Mouse (Mus musculus): ENCODE results near the gene Ednra.

Ednra gene

GRCm38 (mm10) chr8:77659534-77660080 lies 64.7 kb downstream of the Ednra start:
- no peak for ATAC-seq (ENCODE audit: insufficient number of reproducible peaks, low FRiP score, low TSS enrichment)

DNA sequence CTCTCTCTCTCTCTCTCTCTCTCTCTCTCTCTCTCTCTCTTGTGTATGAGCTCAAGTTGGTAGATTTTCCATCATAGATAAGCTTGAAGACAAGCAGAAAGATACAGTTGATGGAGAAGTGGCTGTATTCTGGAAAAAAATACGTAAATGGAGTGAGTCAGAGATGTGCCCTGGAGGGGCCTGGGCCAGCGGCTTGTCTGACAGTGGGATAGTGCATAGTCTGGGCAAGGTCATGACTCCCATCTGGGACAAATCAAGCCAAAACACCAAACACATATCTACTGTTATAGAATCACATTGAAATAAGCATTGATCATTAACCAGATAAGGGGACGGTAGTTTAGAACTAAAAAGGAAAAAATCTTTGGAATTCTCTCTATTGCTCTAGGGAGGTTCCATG lies 65.9 kb downstream of the Ednra start:
- no peak for ATAC-seq (ENCODE audit: insufficient number of reproducible peaks, low FRiP score, low TSS enrichment)

- ATAC-seq (ENCODE audit: insufficient number of reproducible peaks, low FRiP score, low TSS enrichment) = no peak
These were observed 73.5 kb downstream of the Ednra start for GRCm38 (mm10) chr8:77650646-77651190.

- ATAC-seq (ENCODE audit: insufficient number of reproducible peaks, low FRiP score, low TSS enrichment) = no peak
These were observed 84.0 kb downstream of the Ednra start for GRCm38 (mm10) chr8:77640093-77640839.

GRCm38 (mm10) chr8:77637593-77637992 lies 86.7 kb downstream of the Ednra start:
- ATAC-seq (ENCODE audit: insufficient number of reproducible peaks, low FRiP score, low TSS enrichment) = no peak

- ATAC-seq (ENCODE audit: insufficient number of reproducible peaks, low FRiP score, low TSS enrichment) = no peak
These were observed 90.2 kb downstream of the Ednra start for GRCm38 (mm10) chr8:77634035-77634434.

- no peak for ATAC-seq (ENCODE audit: insufficient number of reproducible peaks, low FRiP score, low TSS enrichment)
These were observed 91.1 kb downstream of the Ednra start for GRCm38 (mm10) chr8:77633211-77633610.

DNA sequence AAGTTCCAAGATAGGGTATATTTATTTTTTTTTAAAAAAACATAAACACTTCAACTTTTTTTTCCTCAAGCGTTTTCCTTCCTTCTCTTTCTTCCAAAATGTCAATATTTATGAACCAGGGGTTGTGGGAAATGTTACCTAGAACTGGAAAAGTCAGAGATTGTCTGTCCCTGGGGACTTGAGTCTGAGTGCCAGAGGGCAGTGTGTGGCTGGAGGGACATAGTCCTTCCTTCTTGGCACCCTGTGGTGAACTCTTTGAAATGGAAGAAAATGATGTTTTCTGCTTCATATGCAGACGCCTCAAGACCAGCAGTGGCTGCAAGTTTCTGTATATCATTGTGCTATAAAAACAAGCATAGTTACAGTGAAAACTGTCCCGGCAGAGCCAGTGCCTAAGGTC lies 93.6 kb downstream of the Ednra start:
- ATAC-seq (ENCODE audit: insufficient number of reproducible peaks, low FRiP score, low TSS enrichment) = no peak

DNA sequence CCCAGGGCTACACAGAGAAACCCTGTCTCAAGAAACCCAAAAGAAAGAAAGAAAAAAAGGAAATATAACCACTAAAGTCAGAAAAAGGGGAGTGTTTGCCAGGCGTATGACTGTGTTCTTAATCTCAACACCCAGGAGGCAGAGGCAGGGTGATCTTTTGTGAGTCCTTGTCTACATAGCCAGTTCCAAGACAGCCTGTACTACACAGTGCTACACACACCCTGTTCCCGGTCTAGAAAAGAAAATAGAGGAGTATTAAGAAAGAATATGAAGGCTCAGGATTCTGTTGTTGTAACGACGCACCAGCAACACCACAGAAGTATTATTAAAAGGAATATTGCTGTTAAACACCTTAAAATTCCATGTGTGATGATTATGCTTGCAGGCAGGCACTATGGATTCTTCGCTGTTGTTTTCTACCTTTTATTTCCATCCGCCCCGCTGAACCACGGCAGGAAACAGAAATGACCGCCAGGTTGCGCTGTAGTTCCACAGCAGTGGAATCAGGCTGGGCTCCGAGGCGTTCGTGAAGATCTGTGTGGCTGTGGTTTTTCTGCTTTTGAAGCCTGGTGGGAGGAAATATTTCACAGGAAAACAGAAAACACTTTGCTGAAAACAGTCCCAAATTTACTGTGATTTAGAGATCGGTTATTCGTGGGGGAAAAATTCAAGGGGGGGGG lies 94.3 kb downstream of the Ednra start:
- peak; percentile 88 for ATAC-seq (ENCODE audit: insufficient number of reproducible peaks, low FRiP score, low TSS enrichment)

- ATAC-seq (ENCODE audit: insufficient number of reproducible peaks, low FRiP score, low TSS enrichment) = no peak
These were observed 100.5 kb downstream of the Ednra start for GRCm38 (mm10) chr8:77623677-77624209.

DNA sequence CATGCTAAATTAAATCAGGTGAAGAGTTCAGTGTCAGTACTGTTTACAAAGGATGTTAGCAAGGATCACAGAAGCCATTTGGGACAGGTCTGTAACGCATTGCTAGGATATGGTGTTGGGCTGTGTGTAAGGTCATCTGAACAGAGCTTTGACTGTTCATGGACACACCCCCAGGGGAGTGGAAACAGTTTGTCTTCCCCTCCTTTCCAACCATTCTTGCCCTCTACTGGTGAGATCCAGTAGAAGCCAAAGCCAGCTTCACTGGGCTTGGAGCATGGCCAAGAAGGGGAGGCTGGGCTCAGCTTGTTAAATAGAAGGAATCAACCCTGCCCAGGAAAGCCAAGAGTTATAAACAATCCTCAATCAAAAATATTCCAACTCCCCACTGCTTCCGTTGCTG lies 106.3 kb downstream of the Ednra start:
- 0 out of 2 replicates have a peak, but pooled peaks have one; percentile 37 for ATAC-seq (ENCODE audit: insufficient number of reproducible peaks, low FRiP score, low TSS enrichment)

Data from cerebellum, adult (tissue).